Mouse (Mus musculus): ENCODE measurements at regions not wholly inside any gene's neighbourhood (a gene's known extent, or its start where the extent isn't known, plus 50 kb on each side); places are given as distances from the start of the nearest gene placed in this dataset.

GRCm38 (mm10) chr13:15849129-15849528 lies 162.5 kb upstream of the Inhba start:
- no peaks in the 10 kb centered on the region for H3K27me3 ChIP-seq (ENCODE audit: control insufficient read depth, insufficient read depth, low read length, poor library complexity, severe bottlenecking)

DNA sequence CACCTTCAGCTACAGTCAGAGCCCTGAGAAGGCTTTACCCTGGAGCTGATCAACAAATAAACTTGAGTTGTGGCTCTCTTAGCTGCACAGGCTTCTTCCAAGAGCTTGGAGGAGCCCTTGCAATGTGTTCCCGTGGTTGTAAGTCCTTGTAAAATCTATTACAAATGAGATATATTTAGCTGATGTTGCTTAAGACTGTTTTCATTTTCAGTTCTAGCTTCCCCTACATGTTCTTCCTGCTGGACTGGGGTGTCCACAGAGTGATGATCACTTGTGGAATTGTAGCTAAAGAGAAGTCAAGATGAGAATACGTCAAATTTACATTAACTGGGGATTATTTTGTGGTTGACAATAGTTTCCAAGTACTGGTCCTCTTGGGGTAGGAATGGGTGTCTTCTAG lies 161.3 kb upstream of the Inhba start:
- H3K9ac ChIP-seq (ENCODE audit: low read depth, poor library complexity, severe bottlenecking), result no peak overlapping the region
- no peaks in the 10 kb centered on the region for H3K36me3 ChIP-seq (ENCODE audit: control insufficient read depth, insufficient read depth, low read length, poor library complexity, severe bottlenecking)
- H3K4me3 ChIP-seq (ENCODE audit: low read depth, low read length), result no peak overlapping the region
- no peaks in the 10 kb centered on the region for H3K9me3 ChIP-seq (replicated peaks; ENCODE audit: control insufficient read depth, insufficient read depth, low read length, poor library complexity, severe bottlenecking)
- TF ChIP-seq CTCF (IDR thresholded peaks at IDR 0.05; ENCODE audit: low read depth, low read length) (no peak), POLR2A (IDR thresholded peaks at IDR 0.05; ENCODE audit: insufficient read depth, low read length) (no peak), EP300 (IDR thresholded peaks at IDR 0.05; ENCODE audit: insufficient read depth, low read depth, low read length) (no peak)
- H3K27me3 ChIP-seq (ENCODE audit: control insufficient read depth, insufficient read depth, low read length, poor library complexity, severe bottlenecking), result no peaks in the 10 kb centered on the region
- H3K4me1 ChIP-seq (ENCODE audit: control insufficient read depth, insufficient read depth, low read length), result no peaks in the 10 kb centered on the region
- H3K27ac ChIP-seq (ENCODE audit: insufficient read depth, low read length), result no peak overlapping the region

More at GRCm38 (mm10) chr13:15849129-15849528, 162.5 kb upstream of the Inhba start:
- Histone ChIP-seq H3K36me3 (ENCODE audit: control insufficient read depth, insufficient read depth, low read length, poor library complexity, severe bottlenecking) (no peaks in the 10 kb centered on the region), H3K9me3 (replicated peaks; ENCODE audit: control insufficient read depth, insufficient read depth, low read length, poor library complexity, severe bottlenecking) (no peaks in the 10 kb centered on the region), H3K27ac (ENCODE audit: insufficient read depth, low read length) (no peak overlapping the region), H3K9ac (ENCODE audit: low read depth, poor library complexity, severe bottlenecking) (no peak overlapping the region), H3K4me1 (ENCODE audit: control insufficient read depth, insufficient read depth, low read length) (no peaks in the 10 kb centered on the region), H3K4me3 (ENCODE audit: low read depth, low read length) (no peak overlapping the region)
- TF ChIP-seq EP300 (IDR thresholded peaks at IDR 0.05; ENCODE audit: insufficient read depth, low read depth, low read length) (no peak), CTCF (IDR thresholded peaks at IDR 0.05; ENCODE audit: low read depth, low read length) (no peak), POLR2A (IDR thresholded peaks at IDR 0.05; ENCODE audit: insufficient read depth, low read length) (no peak)

- H3K27ac ChIP-seq (ENCODE audit: insufficient read depth, low read length), result no peak overlapping the region
- no peaks in the 10 kb centered on the region for H3K27me3 ChIP-seq (ENCODE audit: control insufficient read depth, insufficient read depth, low read length, poor library complexity, severe bottlenecking)
- no peaks in the 10 kb centered on the region for H3K9me3 ChIP-seq (replicated peaks; ENCODE audit: control insufficient read depth, insufficient read depth, low read length, poor library complexity, severe bottlenecking)
- H3K9ac ChIP-seq (ENCODE audit: low read depth, poor library complexity, severe bottlenecking), result no peak overlapping the region
- H3K4me1 ChIP-seq (ENCODE audit: control insufficient read depth, insufficient read depth, low read length), result no peaks in the 10 kb centered on the region
- TF ChIP-seq EP300 (IDR thresholded peaks at IDR 0.05; ENCODE audit: insufficient read depth, low read depth, low read length), result no peak
- TF ChIP-seq POLR2A (IDR thresholded peaks at IDR 0.05; ENCODE audit: insufficient read depth, low read length), result no peak
- TF ChIP-seq CTCF (IDR thresholded peaks at IDR 0.05; ENCODE audit: low read depth, low read length), result no peak
- H3K4me3 ChIP-seq (ENCODE audit: low read depth, low read length), result no peak overlapping the region
- H3K36me3 ChIP-seq (ENCODE audit: control insufficient read depth, insufficient read depth, low read length, poor library complexity, severe bottlenecking), result no peaks in the 10 kb centered on the region
Observed at GRCm38 (mm10) chr13:15853022-15853566, 158.6 kb upstream of the Inhba start.

- Histone ChIP-seq H3K9me3 (replicated peaks; ENCODE audit: control insufficient read depth, insufficient read depth, low read length, poor library complexity, severe bottlenecking) (no peaks in the 10 kb centered on the region), H3K36me3 (ENCODE audit: control insufficient read depth, insufficient read depth, low read length, poor library complexity, severe bottlenecking) (no peaks in the 10 kb centered on the region), H3K4me3 (ENCODE audit: low read depth, low read length) (no peak overlapping the region), H3K4me1 (ENCODE audit: control insufficient read depth, insufficient read depth, low read length) (no peaks in the 10 kb centered on the region), H3K27me3 (ENCODE audit: control insufficient read depth, insufficient read depth, low read length, poor library complexity, severe bottlenecking) (no peaks in the 10 kb centered on the region), H3K9ac (ENCODE audit: low read depth, poor library complexity, severe bottlenecking) (no peak overlapping the region), H3K27ac (ENCODE audit: insufficient read depth, low read length) (no peak overlapping the region)
- TF ChIP-seq POLR2A (IDR thresholded peaks at IDR 0.05; ENCODE audit: insufficient read depth, low read length) (no peak), EP300 (IDR thresholded peaks at IDR 0.05; ENCODE audit: insufficient read depth, low read depth, low read length) (no peak), CTCF (IDR thresholded peaks at IDR 0.05; ENCODE audit: low read depth, low read length) (no peak)
Observed at GRCm38 (mm10) chr13:15862941-15863340, 148.7 kb upstream of the Inhba start.

GRCm38 (mm10) chr13:15863344-15863743 lies 148.3 kb upstream of the Inhba start:
- no peak for TF ChIP-seq POLR2A (IDR thresholded peaks at IDR 0.05; ENCODE audit: insufficient read depth, low read length)
- no peak for TF ChIP-seq CTCF (IDR thresholded peaks at IDR 0.05; ENCODE audit: low read depth, low read length)
- TF ChIP-seq EP300 (IDR thresholded peaks at IDR 0.05; ENCODE audit: insufficient read depth, low read depth, low read length), result no peak
- H3K9me3 ChIP-seq (replicated peaks; ENCODE audit: control insufficient read depth, insufficient read depth, low read length, poor library complexity, severe bottlenecking), result no peaks in the 10 kb centered on the region
- H3K27me3 ChIP-seq (ENCODE audit: control insufficient read depth, insufficient read depth, low read length, poor library complexity, severe bottlenecking), result no peaks in the 10 kb centered on the region
- no peak overlapping the region for H3K4me3 ChIP-seq (ENCODE audit: low read depth, low read length)
- H3K4me1 ChIP-seq (ENCODE audit: control insufficient read depth, insufficient read depth, low read length), result no peaks in the 10 kb centered on the region
- H3K27ac ChIP-seq (ENCODE audit: insufficient read depth, low read length), result no peak overlapping the region
- no peak overlapping the region for H3K9ac ChIP-seq (ENCODE audit: low read depth, poor library complexity, severe bottlenecking)
- H3K36me3 ChIP-seq (ENCODE audit: control insufficient read depth, insufficient read depth, low read length, poor library complexity, severe bottlenecking), result no peaks in the 10 kb centered on the region

- H3K9ac ChIP-seq (ENCODE audit: low read depth, poor library complexity, severe bottlenecking), result no peak overlapping the region
- no peaks in the 10 kb centered on the region for H3K9me3 ChIP-seq (replicated peaks; ENCODE audit: control insufficient read depth, insufficient read depth, low read length, poor library complexity, severe bottlenecking)
- no peaks in the 10 kb centered on the region for H3K27me3 ChIP-seq (ENCODE audit: control insufficient read depth, insufficient read depth, low read length, poor library complexity, severe bottlenecking)
- H3K27ac ChIP-seq (ENCODE audit: insufficient read depth, low read length), result no peak overlapping the region
- H3K4me1 ChIP-seq (ENCODE audit: control insufficient read depth, insufficient read depth, low read length), result no peaks in the 10 kb centered on the region
- TF ChIP-seq POLR2A (IDR thresholded peaks at IDR 0.05; ENCODE audit: insufficient read depth, low read length) (no peak), EP300 (IDR thresholded peaks at IDR 0.05; ENCODE audit: insufficient read depth, low read depth, low read length) (no peak), CTCF (IDR thresholded peaks at IDR 0.05; ENCODE audit: low read depth, low read length) (no peak)
- no peak overlapping the region for H3K4me3 ChIP-seq (ENCODE audit: low read depth, low read length)
- H3K36me3 ChIP-seq (ENCODE audit: control insufficient read depth, insufficient read depth, low read length, poor library complexity, severe bottlenecking), result no peaks in the 10 kb centered on the region
Observed at GRCm38 (mm10) chr13:15867046-15867561, 144.5 kb upstream of the Inhba start.

Measured in ES-Bruce4 (cell line).